Mouse (Mus musculus) CD4-positive, CD25-positive, alpha-beta regulatory T cell (primary cell): ENCODE results near the gene Tdgf1. TPM values are rescaled to one million over a fixed set of nuclear protein-coding genes. Genes with fewer than 3 reads are reported as not detected.

ENCODE experiments used
- polyA plus RNA-seq: library from polyadenylated mRNA; unstranded; fragments of 100-300 nt; shearing (Covaris generic); gene quantifications from one replicate; pipeline ENCODE4 v1.2.1, GENCODE M21; 2017

Tdgf1 gene
- 2.3 TPM for polyA plus RNA-seq

GRCm38 (mm10) chr9:110945926-110946325 lies at the start of gene Tdgf1:
Tdgf1 (minus strand) TSS chr9:110946158.

GRCm38 (mm10) chr9:110990204-110990603 lies 44.2 kb upstream of the Tdgf1 start, which contains the start of gene Rtp3:
Rtp3 (minus strand) TSS chr9:110990583.

GRCm38 (mm10) chr9:110951397-110951796 lies 5.4 kb upstream of the Tdgf1 start, which contains the start of gene Lrrc2:
Lrrc2 (plus strand) TSS chr9:110951545.

GRCm38 (mm10) chr9:110916786-110917185 lies 29.2 kb downstream of the Tdgf1 start, which contains the start of gene Fam240a:
Fam240a (minus strand) TSS chr9:110916861.

Other genes with a start within 250 kb of the Tdgf1 start
- not detected for gene Myl3, start 204.3 kb downstream of the Tdgf1 start, polyA plus RNA-seq
- gene Pth1r, start 199.0 kb downstream of the Tdgf1 start, polyA plus RNA-seq: not detected
- gene Prss42, start 148.0 kb downstream of the Tdgf1 start, polyA plus RNA-seq: 0.11 TPM
- not detected for gene Prss44, start 132.2 kb downstream of the Tdgf1 start, polyA plus RNA-seq
- gene Prss43, start 119.5 kb downstream of the Tdgf1 start, polyA plus RNA-seq: not detected
- not detected for gene Prss45, start 111.6 kb downstream of the Tdgf1 start, polyA plus RNA-seq
- not detected for gene Prss46, start 101.7 kb downstream of the Tdgf1 start, polyA plus RNA-seq
- not detected for gene Prss50, start 88.2 kb downstream of the Tdgf1 start, polyA plus RNA-seq
- gene Als2cl, start 66.3 kb downstream of the Tdgf1 start, polyA plus RNA-seq: 36.7 TPM
- 11.3 TPM for gene Tmie, start 66.0 kb downstream of the Tdgf1 start, polyA plus RNA-seq
- 0.89 TPM for gene Fam240a, start 29.3 kb downstream of the Tdgf1 start, polyA plus RNA-seq
- gene Lrrc2, start 5.4 kb upstream of the Tdgf1 start, polyA plus RNA-seq: 0.07 TPM
- gene Rtp3, start 44.4 kb upstream of the Tdgf1 start, polyA plus RNA-seq: not detected
- gene Ltf, start 73.1 kb upstream of the Tdgf1 start, polyA plus RNA-seq: not detected
- gene Ccrl2, start 111.4 kb upstream of the Tdgf1 start, polyA plus RNA-seq: 9.4 TPM
- gene Lrrfip2, start 171.4 kb upstream of the Tdgf1 start, polyA plus RNA-seq: 34.0 TPM